Mouse (Mus musculus) CH12.LX (cell line): ENCODE data around the gene Clcnka.

Source experiments
- CHD1 ChIP-seq: IDR thresholded peaks from 2 replicates; pipeline ENCODE4 v1.6.1; 2012; ENCODE audit warnings: low read depth, low read length, improper control_type of control experiment, inconsistent platforms
- EP300 ChIP-seq: IDR thresholded peaks from 2 replicates; pipeline ENCODE4 v1.6.1; 2011; ENCODE audit warnings: low read length, improper control_type of control experiment
- MXI1 ChIP-seq: IDR thresholded peaks from 2 replicates; pipeline ENCODE4 v1.6.1; 2011; ENCODE audit warnings: mild to moderate bottlenecking, low read depth, low read length, improper control_type of control experiment
- MYC ChIP-seq: IDR thresholded peaks from 2 replicates; pipeline ENCODE4 v1.6.1; 2011; ENCODE audit warnings: low read depth, mild to moderate bottlenecking, improper control_type of control experiment, low read length
- NELFE ChIP-seq: IDR thresholded peaks from 2 replicates; pipeline ENCODE4 v1.6.1; 2011; ENCODE audit warnings: low read depth, low read length, improper control_type of control experiment
- ZC3H11A ChIP-seq: IDR thresholded peaks from 2 replicates; pipeline ENCODE4 v1.6.1; 2012; ENCODE audit warnings: low read depth, mild to moderate bottlenecking, inconsistent platforms, low read length, improper control_type of control experiment
- ZNF384 ChIP-seq: IDR thresholded peaks from 2 replicates; pipeline ENCODE4 v1.6.1; 2012; ENCODE audit warnings: low read depth, low read length, improper control_type of control experiment, inconsistent platforms

- no peak for TF ChIP-seq MYC
- TF ChIP-seq EP300, result no peak
- no peak for TF ChIP-seq MXI1
- no peak for TF ChIP-seq ZC3H11A
- no peak for TF ChIP-seq ZNF384
- TF ChIP-seq CHD1, result no peak
- no peak for TF ChIP-seq NELFE
These were observed 21.1 kb upstream of the Clcnka start for GRCm38 (mm10) chr4:141419398-141420191.
